13 mouse cellular contexts compared by ENCODE assay signal in the genomic region with DNA sequence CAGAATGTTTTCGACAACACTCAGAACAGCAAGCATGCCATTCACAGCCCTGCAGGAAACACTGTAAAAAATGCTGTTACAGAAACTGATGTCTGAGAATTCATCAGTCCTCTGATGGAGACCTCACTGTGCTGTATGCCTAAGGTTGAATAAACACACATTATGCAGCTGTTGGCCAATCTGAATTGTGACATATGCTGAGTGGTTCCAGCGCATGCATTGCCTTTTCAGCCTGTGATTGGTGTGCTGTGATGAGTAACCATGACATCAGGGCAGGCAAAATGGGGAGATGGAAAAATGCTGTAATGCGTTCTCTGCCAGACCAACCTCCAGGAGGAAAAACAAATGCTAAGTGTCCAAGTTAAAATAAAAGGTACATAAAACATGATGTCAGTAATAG.
DNase-seq lines count a peak whose midpoint lies in the region; ATAC-seq and TF ChIP-seq lines count a peak whose summit lies in the region.
"Had no signal": no experiment of that assay in that cellular context is flagged by ENCODE, and none has a peak within 500 bp of the region (broad histone marks: within the 10 kb centered on the region; RNA-seq: fewer than 3 reads in every experiment).

No protein-coding gene starts in this region.

- WGBS in midbrain, postnatal 0 days = 69% methylated on average over 3 of the region's 3 CpGs
- 83% methylated on average over 3 of the region's 3 CpGs for WGBS in midbrain, embryonic 11.5 days
- WGBS in hindbrain, embryonic 13.5 days = 68% methylated on average over 3 of the region's 3 CpGs
- 45% methylated on average over 3 of the region's 3 CpGs for WGBS in neural tube, embryonic 15.5 days

- no peak for TF ChIP-seq CTCF in midbrain, postnatal 0 days (IDR thresholded peaks at IDR 0.05)

- H3K4me2 ChIP-seq in midbrain, postnatal 0 days (ENCODE audit: low read depth, low read length, poor library complexity, severe bottlenecking) = no peak overlapping the region
- no peak overlapping the region for H3K4me2 ChIP-seq in midbrain, embryonic 11.5 days
- H3K4me2 ChIP-seq in hindbrain, embryonic 13.5 days = no peak overlapping the region
- H3K4me2 ChIP-seq in neural tube, embryonic 15.5 days = no peak overlapping the region

- no peak for ATAC-seq in midbrain, postnatal 0 days (ENCODE audit: low FRiP score)
- ATAC-seq in midbrain, embryonic 11.5 days (ENCODE audit: low FRiP score) = no peak
- peak; percentile 71 for ATAC-seq in hindbrain, embryonic 13.5 days (ENCODE audit: low FRiP score)
- peak; percentile 85 for ATAC-seq in neural tube, embryonic 15.5 days (ENCODE audit: low FRiP score)

- peak; percentile 13 to 20 for DNase-seq in frontal cortex, postnatal 36 days (ENCODE audit: low spot score in 2 of 2)
- DNase-seq in frontal cortex, postnatal 10 days (ENCODE audit: low spot score in 2 of 2) = no peak
- DNase-seq in midbrain, postnatal 0 days (ENCODE audit: low spot score) = peak; percentile 10
- no peak for DNase-seq in midbrain, embryonic 11.5 days (ENCODE audit: low spot score, missing footprints)
- no peak for DNase-seq in embryo, embryonic 10 days (ENCODE audit: low spot score)
- DNase-seq in cerebellum, adult 9-10 months = no peak
- DNase-seq: cerebellum, adult 11-12 months; kidney, adult 9 months; liver had no signal

- H3K36me3 ChIP-seq in midbrain, postnatal 0 days (ENCODE audit: insufficient read depth, low read length) = no peaks in the 10 kb centered on the region
- no peaks in the 10 kb centered on the region for H3K36me3 ChIP-seq in midbrain, embryonic 11.5 days (ENCODE audit: control insufficient read depth, insufficient read depth, low read length)
- no peaks in the 10 kb centered on the region for H3K36me3 ChIP-seq in hindbrain, embryonic 13.5 days
- H3K36me3 ChIP-seq in neural tube, embryonic 15.5 days = no peaks in the 10 kb centered on the region
- H3K36me3 ChIP-seq: heart, embryonic 10.5 days had no signal

- H3K4me3 ChIP-seq in midbrain, postnatal 0 days (ENCODE audit: low read depth, low read length) = no peak overlapping the region
- H3K4me3 ChIP-seq in midbrain, embryonic 11.5 days (ENCODE audit: low read depth, low read length) = no peak overlapping the region
- H3K4me3 ChIP-seq in hindbrain, embryonic 13.5 days = no peak overlapping the region
- H3K4me3 ChIP-seq in neural tube, embryonic 15.5 days (replicated peaks) = no peak overlapping the region
- H3K4me3 ChIP-seq: heart, embryonic 10.5 days had no signal

- no peaks in the 10 kb centered on the region for H3K4me1 ChIP-seq in midbrain, postnatal 0 days (ENCODE audit: insufficient read depth, low read length)
- no peaks in the 10 kb centered on the region for H3K4me1 ChIP-seq in midbrain, embryonic 11.5 days (ENCODE audit: control insufficient read depth, insufficient read depth, low read length)
- H3K4me1 ChIP-seq in hindbrain, embryonic 13.5 days (replicated peaks) = peaks cover 6% of the 10 kb centered on the region
- no peaks in the 10 kb centered on the region for H3K4me1 ChIP-seq in neural tube, embryonic 15.5 days
- H3K4me1 ChIP-seq: heart, embryonic 10.5 days had no signal

- no peaks in the 10 kb centered on the region for H3K9me3 ChIP-seq in midbrain, postnatal 0 days (ENCODE audit: low read length)
- no peaks in the 10 kb centered on the region for H3K9me3 ChIP-seq in midbrain, embryonic 11.5 days (ENCODE audit: control insufficient read depth, low read length)
- H3K9me3 ChIP-seq in hindbrain, embryonic 13.5 days = no peaks in the 10 kb centered on the region
- no peaks in the 10 kb centered on the region for H3K9me3 ChIP-seq in neural tube, embryonic 15.5 days (replicated peaks)
- H3K9me3 ChIP-seq: heart, embryonic 10.5 days had no signal

- no peaks in the 10 kb centered on the region for H3K27me3 ChIP-seq in midbrain, postnatal 0 days (ENCODE audit: insufficient read depth, low read length)
- H3K27me3 ChIP-seq in midbrain, embryonic 11.5 days (ENCODE audit: control insufficient read depth, insufficient read depth, low read length) = no peaks in the 10 kb centered on the region
- no peaks in the 10 kb centered on the region for H3K27me3 ChIP-seq in hindbrain, embryonic 13.5 days
- no peaks in the 10 kb centered on the region for H3K27me3 ChIP-seq in neural tube, embryonic 15.5 days (replicated peaks)

- H3K9ac ChIP-seq in midbrain, postnatal 0 days (replicated peaks; ENCODE audit: low read length, poor library complexity, severe bottlenecking) = no peak overlapping the region
- no peak overlapping the region for H3K9ac ChIP-seq in midbrain, embryonic 11.5 days (ENCODE audit: low read length)
- no peak overlapping the region for H3K9ac ChIP-seq in hindbrain, embryonic 13.5 days
- no peak overlapping the region for H3K9ac ChIP-seq in neural tube, embryonic 15.5 days (replicated peaks)

- H3K27ac ChIP-seq in midbrain, postnatal 0 days (ENCODE audit: low read depth, low read length) = no peak overlapping the region
- no peak overlapping the region for H3K27ac ChIP-seq in midbrain, embryonic 11.5 days (ENCODE audit: low read depth, low read length)
- peak overlapping the region; percentile 24; the same call in 1 of the 2 replicates for H3K27ac ChIP-seq in hindbrain, embryonic 13.5 days
- no peak overlapping the region for H3K27ac ChIP-seq in neural tube, embryonic 15.5 days (replicated peaks)
- H3K27ac ChIP-seq: heart, embryonic 10.5 days; macrophage had no signal

Comparison
In these comparisons a context has a peak if more than half of its experiments do, and no peak if none do; other contexts are left out.
1. DNase-seq: peak in frontal cortex, postnatal 36 days (2 of 2) and midbrain, postnatal 0 days (single experiment); none in frontal cortex, postnatal 10 days (0 of 2), midbrain, embryonic 11.5 days (single experiment), embryo, embryonic 10 days (single experiment) and cerebellum, adult 9-10 months (single experiment).
2. ATAC-seq: peak in hindbrain, embryonic 13.5 days (single experiment) and neural tube, embryonic 15.5 days (single experiment); none in midbrain, postnatal 0 days (single experiment) and midbrain, embryonic 11.5 days (single experiment).